Mouse (Mus musculus): ENCODE measurements around the gene Artn.

- TF ChIP-seq CTCF (IDR thresholded peaks at IDR 0.05; ENCODE audit: insufficient read depth, low read length) = peak; percentile 65
- no peak for TF ChIP-seq POLR2A (IDR thresholded peaks at IDR 0.05; ENCODE audit: borderline replicate concordance, extremely low read depth, low read depth, low read length)
These were observed 1.3 kb downstream of the Artn start for GRCm38 (mm10) chr4:117928234-117928633.
